ENCODE assay signal across 9 mouse cellular contexts in genomic region chr17:35544680-35545079, GRCm38 (mm10). TPM values are rescaled to one million over a fixed set of nuclear protein-coding genes. Genes with fewer than 3 reads are reported as not detected.
DNase-seq lines count a peak whose midpoint lies in the region; ATAC-seq and TF ChIP-seq lines count a peak whose summit lies in the region.
"Had no signal": no experiment of that assay in that cellular context is flagged by ENCODE, and none has a peak within 500 bp of the region (broad histone marks: within the 10 kb centered on the region; RNA-seq: fewer than 3 reads in every experiment).

No protein-coding gene starts in this region.

- H3K4me2 ChIP-seq in heart, embryonic 11.5 days = no peak overlapping the region
- no peak overlapping the region for H3K4me2 ChIP-seq in forebrain, postnatal 0 days (ENCODE audit: low read depth)

- H3K27ac ChIP-seq in heart, embryonic 11.5 days (ENCODE audit: low read depth, low read length) = no peak overlapping the region
- H3K27ac ChIP-seq in forebrain, postnatal 0 days (ENCODE audit: low read depth, low read length) = no peak overlapping the region

- no peak overlapping the region for H3K4me3 ChIP-seq in heart, embryonic 11.5 days (ENCODE audit: low read depth, low read length)
- no peak overlapping the region for H3K4me3 ChIP-seq in forebrain, postnatal 0 days (ENCODE audit: low read depth, low read length)

- peak; percentile 84 for TF ChIP-seq CTCF in forebrain, postnatal 0 days (IDR thresholded peaks at IDR 0.05; ENCODE audit: low read depth)

- H3K9ac ChIP-seq in heart, embryonic 11.5 days (ENCODE audit: low read depth, low read length) = no peak overlapping the region
- H3K9ac ChIP-seq in forebrain, postnatal 0 days = no peak overlapping the region

- peaks cover 12% of the 10 kb centered on the region for H3K4me1 ChIP-seq in heart, embryonic 11.5 days (ENCODE audit: control insufficient read depth, insufficient read depth, low read length)
- 0 out of 2 replicates have a peak, but pooled peaks cover 5% of the 10 kb centered on the region for H3K4me1 ChIP-seq in forebrain, postnatal 0 days (ENCODE audit: insufficient read depth)

- DNase-seq in heart, postnatal 10 days = peak; percentile 61 to 76
- peak; percentile 89 for DNase-seq in ES-CJ7 (ENCODE audit: low read depth, low spot score)
- DNase-seq in cerebellum, adult 11-12 months = peak; percentile 44
- peak; percentile 75 for DNase-seq in forebrain, postnatal 0 days
- peak; percentile 75 to 77 for DNase-seq in kidney, postnatal 4 days
- DNase-seq in mesoderm, embryonic 11.5 days (ENCODE audit: low read depth, low spot score) = peak; percentile 65
- DNase-seq in testis, postnatal 10 days (ENCODE audit: low spot score) = peak; percentile 83

- ATAC-seq in heart, embryonic 11.5 days (replicated peaks; ENCODE audit: insufficient number of reproducible peaks, low FRiP score, low TSS enrichment) = no peak
- ATAC-seq in forebrain, postnatal 0 days = peak; percentile 55; the same call in 1 of the 2 replicates

- H3K9me3 ChIP-seq in heart, embryonic 11.5 days (replicated peaks; ENCODE audit: control insufficient read depth, low read length) = no peaks in the 10 kb centered on the region
- no peaks in the 10 kb centered on the region for H3K9me3 ChIP-seq in forebrain, postnatal 0 days (ENCODE audit: low read length)

- no peaks in the 10 kb centered on the region for H3K36me3 ChIP-seq in heart, embryonic 11.5 days (ENCODE audit: control insufficient read depth, insufficient read depth, low read length)
- H3K36me3 ChIP-seq in forebrain, postnatal 0 days (ENCODE audit: insufficient read depth) = no peaks in the 10 kb centered on the region

- no peaks in the 10 kb centered on the region for H3K27me3 ChIP-seq in heart, embryonic 11.5 days (ENCODE audit: control insufficient read depth, insufficient read depth, low read length)
- H3K27me3 ChIP-seq in forebrain, postnatal 0 days (ENCODE audit: insufficient read depth, low read length) = no peaks in the 10 kb centered on the region

- WGBS in heart, embryonic 11.5 days (ENCODE audit: insufficient replicate concordance) = 34% methylated on average over 6 of the region's 6 CpGs
- WGBS in forebrain, postnatal 0 days = 33% methylated on average over 6 of the region's 6 CpGs

- intact Hi-C loops in heart, postnatal 10 days (cut with DNase I) = loop anchor here (2.0 kb wide), 1 partner anchor 34 kb away; no protein-coding TSS in a partner anchor

RNA-seq across cellular contexts. Expression of gene Cdsn, which starts 7.2 kb away (rescaled TPM):
- under 1 TPM; 0.14 to 0.15 TPM for total RNA-seq in heart, postnatal 10 days (2021)
- polyA plus RNA-seq in heart, embryonic 11.5 days (2014; fragmentation: Nextera tagmentation; extraction: Ambion mirVana) = 0.40 and 0.83 TPM in 2 replicates
- 0.43 TPM in 1 of 2 replicates, not detected in the other for total RNA-seq in forebrain, postnatal 0 days (2014; rRNA removed)
- 0.18 and 0.20 TPM in 2 replicates for polyA plus RNA-seq in forebrain, postnatal 0 days (2015; fragmentation: Nextera tagmentation; extraction: Ambion mirVana)

RNA-seq across cellular contexts. Expression of gene Psors1c2, which starts 11.7 kb away (rescaled TPM):
- total RNA-seq in heart, postnatal 10 days (2021) = not detected
- 0.37 TPM in 1 of 2 replicates, not detected in the other for polyA plus RNA-seq in heart, embryonic 11.5 days (2014; fragmentation: Nextera tagmentation; extraction: Ambion mirVana)
- 0.54 and 0.76 TPM in 2 replicates for total RNA-seq in forebrain, postnatal 0 days (2014; rRNA removed)
- 0.29 and 0.31 TPM in 2 replicates for polyA plus RNA-seq in forebrain, postnatal 0 days (2015; fragmentation: Nextera tagmentation; extraction: Ambion mirVana)

RNA-seq across cellular contexts. Expression of gene 2300002M23Rik, which starts 22.6 kb away (rescaled TPM):
- total RNA-seq in heart, postnatal 10 days (2021) = not detected
- polyA plus RNA-seq in heart, embryonic 11.5 days (2014; fragmentation: Nextera tagmentation; extraction: Ambion mirVana) = not detected in 2 replicates
- total RNA-seq in forebrain, postnatal 0 days (2014; rRNA removed) = not detected in 2 replicates
- polyA plus RNA-seq in forebrain, postnatal 0 days (2015; fragmentation: Nextera tagmentation; extraction: Ambion mirVana) = not detected in 2 replicates
- polyA plus RNA-seq: liver, embryonic 16.5 days had no signal

RNA-seq across cellular contexts. Expression of gene Cchcr1, which starts 27.8 kb away (rescaled TPM):
- 1 to 10 TPM; 5.1 to 5.2 TPM for total RNA-seq in heart, postnatal 10 days (2021)
- polyA plus RNA-seq in heart, embryonic 11.5 days (2014; fragmentation: Nextera tagmentation; extraction: Ambion mirVana) = 10.4 and 12.8 TPM in 2 replicates
- 5.6 and 9.6 TPM in 2 replicates for total RNA-seq in forebrain, postnatal 0 days (2014; rRNA removed)
- 2.5 and 3.2 TPM in 2 replicates for polyA plus RNA-seq in forebrain, postnatal 0 days (2015; fragmentation: Nextera tagmentation; extraction: Ambion mirVana)

RNA-seq across cellular contexts. Expression of gene Tcf19, which starts 28.1 kb away (rescaled TPM):
- total RNA-seq in heart, postnatal 10 days (2021) = 10 to 100 TPM; 17.5 to 17.9 TPM
- 47.6 and 51.1 TPM in 2 replicates for polyA plus RNA-seq in heart, embryonic 11.5 days (2014; fragmentation: Nextera tagmentation; extraction: Ambion mirVana)
- total RNA-seq in forebrain, postnatal 0 days (2014; rRNA removed) = 10.7 and 20.8 TPM in 2 replicates
- 10.8 and 11.8 TPM in 2 replicates for polyA plus RNA-seq in forebrain, postnatal 0 days (2015; fragmentation: Nextera tagmentation; extraction: Ambion mirVana)
